Mouse (Mus musculus): ENCODE measurements around the gene Ankrd16. TPM values are rescaled to one million over a fixed set of nuclear protein-coding genes. Genes with fewer than 3 reads are reported as not detected.

Ankrd16 gene
- 10 to 100 TPM; 31.1 to 78.5 (median 56.4) TPM for total RNA-seq (2022)

- DNase-seq = peak; percentile 99
Measured at GRCm38 (mm10) chr2:11777091-11778068, at the start of gene Ankrd16, which contains the start of gene Fbh1. Gene Ankrd16 (plus strand): TSS chr2:11777876. Gene Fbh1 (minus strand): TSS chr2:11777582.

- DNase-seq = no peak
Measured at GRCm38 (mm10) chr2:11729091-11729490, 48.6 kb upstream of the Ankrd16 start.

GRCm38 (mm10) chr2:11732978-11733377 lies 44.7 kb upstream of the Ankrd16 start:
- DNase-seq = no peak

- no peak for DNase-seq
Measured at GRCm38 (mm10) chr2:11735853-11736252, 41.8 kb upstream of the Ankrd16 start.

- DNase-seq = no peak
Measured at GRCm38 (mm10) chr2:11738794-11739193, 38.9 kb upstream of the Ankrd16 start.

GRCm38 (mm10) chr2:11739516-11740051 lies 38.1 kb upstream of the Ankrd16 start:
- no peak for DNase-seq

GRCm38 (mm10) chr2:11762541-11762940 lies 15.1 kb upstream of the Ankrd16 start:
- DNase-seq = no peak

GRCm38 (mm10) chr2:11765694-11766093 lies 12.0 kb upstream of the Ankrd16 start:
- DNase-seq = no peak

- DNase-seq = no peak
Measured at GRCm38 (mm10) chr2:11766485-11767160, 11.1 kb upstream of the Ankrd16 start.

GRCm38 (mm10) chr2:11767161-11767545 lies 10.5 kb upstream of the Ankrd16 start:
- DNase-seq = no peak

GRCm38 (mm10) chr2:11771701-11772100 lies 6.0 kb upstream of the Ankrd16 start:
- DNase-seq = no peak

- no peak for DNase-seq
Measured at GRCm38 (mm10) chr2:11772401-11772800, 5.3 kb upstream of the Ankrd16 start.

GRCm38 (mm10) chr2:11774426-11774825 lies 3.2 kb upstream of the Ankrd16 start:
- DNase-seq = no peak

- no peak for DNase-seq
Measured at GRCm38 (mm10) chr2:11775121-11775520, 2.6 kb upstream of the Ankrd16 start.

- no peak for DNase-seq
Measured at GRCm38 (mm10) chr2:11776415-11776814, 1.3 kb upstream of the Ankrd16 start.

- DNase-seq = peak; percentile 78
Measured at GRCm38 (mm10) chr2:11778087-11778823, 579 bp downstream of the Ankrd16 start.

- DNase-seq = no peak
Measured at GRCm38 (mm10) chr2:11784159-11784558, 6.5 kb downstream of the Ankrd16 start.

GRCm38 (mm10) chr2:11794668-11795067 lies 17.0 kb downstream of the Ankrd16 start:
- no peak for DNase-seq

- no peak for DNase-seq
Measured at GRCm38 (mm10) chr2:11797930-11798364, 20.3 kb downstream of the Ankrd16 start.

- no peak for DNase-seq
Measured at GRCm38 (mm10) chr2:11801299-11801930, 23.7 kb downstream of the Ankrd16 start.

Data from adrenal gland, adult 8-10 months (tissue).